Mouse (Mus musculus): ENCODE measurements around the gene Mxd1. TPM values are rescaled to one million over a fixed set of nuclear protein-coding genes. Genes with fewer than 3 reads are reported as not detected.

Mxd1 gene
- polyA plus RNA-seq, 1 experiment from 2014 or later = 12.8 TPM

- no peak for ATAC-seq (ENCODE audit: borderline replicate concordance, extremely low read depth, low FRiP score, low TSS enrichment)
- Histone ChIP-seq H3K9me3 (no peaks in the 10 kb centered on the region), H3K27me3 (no peaks in the 10 kb centered on the region), H3K4me1 (no peaks in the 10 kb centered on the region), H3K27ac (no peak overlapping the region; the same call in 1 of the 2 replicates), H3K36me3 (no peaks in the 10 kb centered on the region), H3K9ac (no peak overlapping the region), H3K4me2 (no peak overlapping the region), H3K4me3 (no peak overlapping the region)
- 57% methylated on average over 18 of the region's 18 CpGs for WGBS
Observed at GRCm38 (mm10) chr6:86624074-86625030, 44.6 kb downstream of the Mxd1 start.

GRCm38 (mm10) chr6:86623201-86623600 lies 45.8 kb downstream of the Mxd1 start:
- H3K9me3 ChIP-seq = no peaks in the 10 kb centered on the region
- H3K9ac ChIP-seq = no peak overlapping the region
- no peak for ATAC-seq (ENCODE audit: borderline replicate concordance, extremely low read depth, low FRiP score, low TSS enrichment)
- no peak overlapping the region for H3K27ac ChIP-seq
- no peak overlapping the region for H3K4me2 ChIP-seq
- H3K4me1 ChIP-seq = no peaks in the 10 kb centered on the region
- H3K4me3 ChIP-seq = no peak overlapping the region
- H3K36me3 ChIP-seq = no peaks in the 10 kb centered on the region
- H3K27me3 ChIP-seq = no peaks in the 10 kb centered on the region
- 74% methylated on average over 4 of the region's 4 CpGs for WGBS

- Histone ChIP-seq H3K9ac (no peak overlapping the region), H3K27ac (no peak overlapping the region), H3K4me2 (no peak overlapping the region), H3K27me3 (no peaks in the 10 kb centered on the region), H3K4me3 (no peak overlapping the region), H3K36me3 (no peaks in the 10 kb centered on the region), H3K9me3 (no peaks in the 10 kb centered on the region), H3K4me1 (peaks cover 4% of the 10 kb centered on the region; the same call in 1 of the 2 replicates)
- WGBS = 68% methylated on average over 4 of the region's 4 CpGs
- ATAC-seq (ENCODE audit: borderline replicate concordance, extremely low read depth, low FRiP score, low TSS enrichment) = no peak
Observed at GRCm38 (mm10) chr6:86615301-86615700, 53.7 kb downstream of the Mxd1 start.

- Histone ChIP-seq H3K27ac (peak overlapping the region; percentile 59), H3K9ac (no peak overlapping the region), H3K4me2 (no peak overlapping the region), H3K4me1 (peaks cover 6% of the 10 kb centered on the region; the same call in 1 of the 2 replicates), H3K27me3 (no peaks in the 10 kb centered on the region), H3K4me3 (no peak overlapping the region), H3K9me3 (no peaks in the 10 kb centered on the region), H3K36me3 (no peaks in the 10 kb centered on the region)
- WGBS = 33% methylated on average over 5 of the region's 5 CpGs
- ATAC-seq (ENCODE audit: borderline replicate concordance, extremely low read depth, low FRiP score, low TSS enrichment) = peak; percentile 64
Observed at GRCm38 (mm10) chr6:86610714-86611113, 58.2 kb downstream of the Mxd1 start.

GRCm38 (mm10) chr6:86609235-86609634 lies 59.7 kb downstream of the Mxd1 start:
- Histone ChIP-seq H3K9me3 (no peaks in the 10 kb centered on the region), H3K4me3 (no peak overlapping the region), H3K4me1 (peaks cover 6% of the 10 kb centered on the region; the same call in 1 of the 2 replicates), H3K27ac (no peak overlapping the region), H3K36me3 (no peaks in the 10 kb centered on the region), H3K9ac (no peak overlapping the region), H3K4me2 (no peak overlapping the region), H3K27me3 (no peaks in the 10 kb centered on the region)
- 89% methylated on average over 6 of the region's 6 CpGs for whole genome bisulfite sequencing
- ATAC-seq (ENCODE audit: borderline replicate concordance, extremely low read depth, low FRiP score, low TSS enrichment) = no peak

GRCm38 (mm10) chr6:86607471-86607870 lies 61.5 kb downstream of the Mxd1 start:
- 79% methylated on average over 6 of the region's 6 CpGs for WGBS
- Histone ChIP-seq H3K4me2 (no peak overlapping the region), H3K9ac (no peak overlapping the region), H3K9me3 (no peaks in the 10 kb centered on the region), H3K4me1 (peaks cover 6% of the 10 kb centered on the region; the same call in 1 of the 2 replicates), H3K36me3 (no peaks in the 10 kb centered on the region), H3K27me3 (no peaks in the 10 kb centered on the region), H3K4me3 (no peak overlapping the region), H3K27ac (no peak overlapping the region)
- no peak for ATAC-seq (ENCODE audit: borderline replicate concordance, extremely low read depth, low FRiP score, low TSS enrichment)

GRCm38 (mm10) chr6:86606289-86606688 lies 62.7 kb downstream of the Mxd1 start:
- WGBS = 76% methylated on average over 4 of the region's 4 CpGs
- no peaks in the 10 kb centered on the region for H3K36me3 ChIP-seq
- no peak overlapping the region for H3K4me2 ChIP-seq
- no peak for ATAC-seq (ENCODE audit: borderline replicate concordance, extremely low read depth, low FRiP score, low TSS enrichment)
- H3K4me1 ChIP-seq = peaks cover 6% of the 10 kb centered on the region; the same call in 1 of the 2 replicates
- H3K9me3 ChIP-seq = no peaks in the 10 kb centered on the region
- no peaks in the 10 kb centered on the region for H3K27me3 ChIP-seq
- H3K27ac ChIP-seq = no peak overlapping the region
- H3K9ac ChIP-seq = no peak overlapping the region
- no peak overlapping the region for H3K4me3 ChIP-seq

GRCm38 (mm10) chr6:86605260-86605659 lies 63.7 kb downstream of the Mxd1 start:
- 49% methylated on average over 7 of the region's 7 CpGs for WGBS
- Histone ChIP-seq H3K4me3 (no peak overlapping the region), H3K27me3 (no peaks in the 10 kb centered on the region), H3K4me2 (no peak overlapping the region), H3K9me3 (no peaks in the 10 kb centered on the region), H3K27ac (no peak overlapping the region), H3K4me1 (peaks cover 5% of the 10 kb centered on the region), H3K36me3 (no peaks in the 10 kb centered on the region), H3K9ac (no peak overlapping the region)
- no peak; the same call in 1 of the 2 replicates for ATAC-seq (ENCODE audit: borderline replicate concordance, extremely low read depth, low FRiP score, low TSS enrichment)

GRCm38 (mm10) chr6:86599951-86600414 lies 69.0 kb downstream of the Mxd1 start:
- Histone ChIP-seq H3K9ac (no peak overlapping the region), H3K36me3 (no peaks in the 10 kb centered on the region), H3K27ac (peak overlapping the region; percentile 76), H3K9me3 (no peaks in the 10 kb centered on the region), H3K4me2 (peak overlapping the region; percentile 29; the same call in 1 of the 2 replicates), H3K27me3 (no peaks in the 10 kb centered on the region), H3K4me3 (no peak overlapping the region), H3K4me1 (peaks cover 19% of the 10 kb centered on the region)
- peak; percentile 77 for ATAC-seq (ENCODE audit: borderline replicate concordance, extremely low read depth, low FRiP score, low TSS enrichment)
- WGBS = 9% methylated on average over 6 of the region's 6 CpGs

- Histone ChIP-seq H3K9ac (no peak overlapping the region), H3K27ac (peak overlapping the region; percentile 76), H3K4me2 (no peak overlapping the region), H3K36me3 (no peaks in the 10 kb centered on the region), H3K4me1 (peaks cover 26% of the 10 kb centered on the region), H3K4me3 (no peak overlapping the region), H3K27me3 (no peaks in the 10 kb centered on the region), H3K9me3 (no peaks in the 10 kb centered on the region)
- peak; percentile 21; the same call in 1 of the 2 replicates for ATAC-seq (ENCODE audit: borderline replicate concordance, extremely low read depth, low FRiP score, low TSS enrichment)
- 13% methylated on average over 4 of the region's 4 CpGs for WGBS
Observed at GRCm38 (mm10) chr6:86599197-86599596, 69.8 kb downstream of the Mxd1 start.

- Histone ChIP-seq H3K4me1 (peaks cover 26% of the 10 kb centered on the region), H3K27me3 (no peaks in the 10 kb centered on the region), H3K36me3 (no peaks in the 10 kb centered on the region), H3K4me2 (no peak overlapping the region), H3K4me3 (no peak overlapping the region), H3K9me3 (no peaks in the 10 kb centered on the region), H3K9ac (no peak overlapping the region), H3K27ac (no peak overlapping the region)
- ATAC-seq (ENCODE audit: borderline replicate concordance, extremely low read depth, low FRiP score, low TSS enrichment) = no peak
- 73% methylated on average over 5 of the region's 5 CpGs for WGBS
Observed at GRCm38 (mm10) chr6:86598742-86599193, 70.2 kb downstream of the Mxd1 start.
